Mouse (Mus musculus): ENCODE data around the gene Gm36864.
A peak's percentile ranks its signal among the peaks of the same experiment; 100 is the strongest.
"Not testable (repeated sequence)": the region's sequence is repeated elsewhere in the genome, so short reads cannot be mapped to it uniquely, and the experiment has no call there.

Gm36864 gene

GRCm38 (mm10) chr7:44235909-44236308 lies at the start of gene Gm36864:
Gm36864 (plus strand) TSS chr7:44236177.
- no peak for DNase-seq (ENCODE audit: inconsistent ontology term)

- DNase-seq (ENCODE audit: inconsistent ontology term), result not testable (repeated sequence)
These were observed 49.5 kb upstream of the Gm36864 start for GRCm38 (mm10) chr7:44186516-44186915.

GRCm38 (mm10) chr7:44187936-44188335 lies 48.0 kb upstream of the Gm36864 start, which contains the start of gene Klk1b24:
Klk1b24 (plus strand) TSS chr7:44188236.
- not testable (repeated sequence) for DNase-seq (ENCODE audit: inconsistent ontology term)

- not testable (repeated sequence) for DNase-seq (ENCODE audit: inconsistent ontology term)
These were observed 42.5 kb upstream of the Gm36864 start for GRCm38 (mm10) chr7:44193466-44193865.

GRCm38 (mm10) chr7:44197891-44198290 lies 38.1 kb upstream of the Gm36864 start, which contains the start of gene Klk1b3:
Klk1b3 (plus strand) TSS chr7:44198191.
- no peak for DNase-seq (ENCODE audit: inconsistent ontology term)

- not testable (repeated sequence) for DNase-seq (ENCODE audit: inconsistent ontology term)
These were observed 28.8 kb upstream of the Gm36864 start, which contains the start of gene Klk1b4 for GRCm38 (mm10) chr7:44207135-44207534. Klk1b4 (plus strand) TSS chr7:44207435.

- DNase-seq (ENCODE audit: inconsistent ontology term), result no peak
These were observed 27.7 kb upstream of the Gm36864 start for GRCm38 (mm10) chr7:44208307-44208706.

GRCm38 (mm10) chr7:44215645-44216044 lies 20.3 kb upstream of the Gm36864 start, which contains the start of gene Klk1b5:
Klk1b5 (plus strand) TSS chr7:44215945.
- DNase-seq (ENCODE audit: inconsistent ontology term), result no peak

- DNase-seq (ENCODE audit: inconsistent ontology term), result not testable (repeated sequence)
These were observed 14.4 kb upstream of the Gm36864 start for GRCm38 (mm10) chr7:44221601-44222000.

GRCm38 (mm10) chr7:44222335-44222734 lies 13.6 kb upstream of the Gm36864 start:
- not testable (repeated sequence) for DNase-seq (ENCODE audit: inconsistent ontology term)

GRCm38 (mm10) chr7:44225076-44225475 lies 10.9 kb upstream of the Gm36864 start, which contains the start of gene Klk1:
Klk1 (plus strand) TSS chr7:44225360.
- no peak for DNase-seq (ENCODE audit: inconsistent ontology term)

GRCm38 (mm10) chr7:44239913-44240312 lies 3.9 kb downstream of the Gm36864 start:
- no peak for DNase-seq (ENCODE audit: inconsistent ontology term)

GRCm38 (mm10) chr7:44240712-44241111 lies 4.7 kb downstream of the Gm36864 start:
- no peak for DNase-seq (ENCODE audit: inconsistent ontology term)

GRCm38 (mm10) chr7:44241163-44241562 lies 5.2 kb downstream of the Gm36864 start:
- no peak for DNase-seq (ENCODE audit: inconsistent ontology term)

GRCm38 (mm10) chr7:44244080-44244479 lies 8.1 kb downstream of the Gm36864 start:
- no peak for DNase-seq (ENCODE audit: inconsistent ontology term)

GRCm38 (mm10) chr7:44246055-44246983 lies 10.3 kb downstream of the Gm36864 start, which contains the start of the genes 1700028J19Rik and 2410002F23Rik:
1700028J19Rik (minus strand) TSS chr7:44246695.
2410002F23Rik (plus strand) TSS chr7:44246722.
- DNase-seq (ENCODE audit: inconsistent ontology term), result peak; percentile 94

GRCm38 (mm10) chr7:44246984-44247470 lies 11.1 kb downstream of the Gm36864 start:
- no peak for DNase-seq (ENCODE audit: inconsistent ontology term)

- DNase-seq (ENCODE audit: inconsistent ontology term), result no peak
These were observed 12.0 kb downstream of the Gm36864 start for GRCm38 (mm10) chr7:44247971-44248370.

- DNase-seq (ENCODE audit: inconsistent ontology term), result no peak
These were observed 13.3 kb downstream of the Gm36864 start for GRCm38 (mm10) chr7:44249248-44249647.

- DNase-seq (ENCODE audit: inconsistent ontology term), result not testable (repeated sequence)
These were observed 14.8 kb downstream of the Gm36864 start for GRCm38 (mm10) chr7:44250732-44251275.

GRCm38 (mm10) chr7:44253023-44253616 lies 17.1 kb downstream of the Gm36864 start:
- no peak for DNase-seq (ENCODE audit: inconsistent ontology term)

GRCm38 (mm10) chr7:44254930-44255329 lies 19.0 kb downstream of the Gm36864 start:
- DNase-seq (ENCODE audit: inconsistent ontology term), result no peak
